Mouse (Mus musculus) stomach, embryonic 16.5 days (tissue): Measurements from ENCODE around the gene Gm49711. TPM values are rescaled to one million over a fixed set of nuclear protein-coding genes. Genes with fewer than 3 reads are reported as not detected.
A peak's percentile ranks its signal among the peaks of the same experiment; 100 is the strongest.

Experiments used
- ATAC-seq: fragments of 200-750 bp; cut with Nextera tagmentation; 2 replicates; pipeline ENCODE4 v1.8.0; 2017; ENCODE audit warnings: moderate number of reproducible peaks, moderate TSS enrichment; ENCODE audit not compliant: insufficient read depth, low FRiP score
- H3K27ac ChIP-seq: fragments of 300-500 bp; sonication (generic); 2 replicates; pipeline ENCODE4 v1.5.1; 2014; ENCODE audit warnings: low read length
- H3K27me3 ChIP-seq: fragments of 300-500 bp; sonication (generic); 2 replicates; pipeline ENCODE4 v1.6.1; 2014; ENCODE audit warnings: low read length, control low read depth, mixed read lengths; ENCODE audit not compliant: control insufficient read depth, insufficient read depth
- H3K36me3 ChIP-seq: fragments of 300-500 bp; sonication (generic); 2 replicates; pipeline ENCODE4 v1.6.1; 2014; ENCODE audit warnings: low read length; ENCODE audit not compliant: control insufficient read depth, insufficient read depth
- H3K4me1 ChIP-seq: fragments of 300-500 bp; sonication (generic); 2 replicates; pipeline ENCODE4 v1.6.1; 2014; ENCODE audit warnings: low read length, control low read depth, mixed read lengths; ENCODE audit not compliant: control insufficient read depth, insufficient read depth
- H3K4me2 ChIP-seq: fragments of 300-500 bp; sonication (generic); 2 replicates; pipeline ENCODE4 v1.6.1; 2014; ENCODE audit warnings: low read depth, low read length, mixed read lengths
- H3K4me3 ChIP-seq: fragments of 300-500 bp; sonication (generic); replicated peaks from 2 replicates; pipeline ENCODE4 v1.5.1; 2014; ENCODE audit warnings: mild to moderate bottlenecking, low read length
- H3K9ac ChIP-seq: fragments of 300-500 bp; sonication (generic); 2 replicates; pipeline ENCODE4 v1.6.1; 2014; ENCODE audit warnings: low read length
- H3K9me3 ChIP-seq: fragments of 300-500 bp; sonication (generic); replicated peaks from 2 replicates; pipeline ENCODE4 v1.6.1; 2016; ENCODE audit warnings: low read length, control low read depth; ENCODE audit not compliant: control insufficient read depth
- WGBS: fragments of 180-500 bp; shearing (Covaris S2); extraction: QIAGEN DNeasy Blood & Tissue Kit; methylation state at CpG from one replicate; pipeline ENCODE4 v1.1.7; 2014; 5-methylcytosine and 5-hydroxymethylcytosine counted together
- polyA plus RNA-seq: library from polyadenylated mRNA; unstranded; fragments of >200 nt; fragmentation: Nextera tagmentation; extraction: Ambion mirVana; gene quantifications from 2 replicates; pipeline ENCODE4 v1.2.1, GENCODE M21; 2015

Gene Gm49711
- polyA plus RNA-seq, 1 experiment from 2014 or later = not detected

GRCm38 (mm10) chr16:92058644-92059620 is 816 bp downstream of the Gm49711 start:
- Histone ChIP-seq H3K9me3 (peaks cover 2% of the 10 kb centered on the region; the same call in 1 of the 2 replicates), H3K9ac (peak overlapping the region; percentile 89), H3K4me2 (peak overlapping the region; percentile 94), H3K27me3 (no peaks in the 10 kb centered on the region), H3K27ac (peak overlapping the region; percentile 86; the same call in 1 of the 2 replicates), H3K4me1 (peaks cover 10% of the 10 kb centered on the region), H3K36me3 (no peaks in the 10 kb centered on the region), H3K4me3 (peak overlapping the region; percentile 90)
- no peak; the same call in 1 of the 2 replicates for ATAC-seq
- 2% methylated on average over 58 of the region's 63 CpGs for WGBS

GRCm38 (mm10) chr16:92060213-92060612 is 2.1 kb downstream of the Gm49711 start:
- Histone ChIP-seq H3K27me3 (no peaks in the 10 kb centered on the region), H3K27ac (no peak overlapping the region), H3K9me3 (no peaks in the 10 kb centered on the region), H3K4me1 (peaks cover 10% of the 10 kb centered on the region), H3K4me3 (no peak overlapping the region), H3K9ac (no peak overlapping the region), H3K4me2 (no peak overlapping the region), H3K36me3 (no peaks in the 10 kb centered on the region)
- 71% methylated on average over 3 of the region's 3 CpGs for WGBS
- ATAC-seq = no peak

GRCm38 (mm10) chr16:92061586-92061985 is 3.5 kb downstream of the Gm49711 start:
- Histone ChIP-seq H3K36me3 (no peaks in the 10 kb centered on the region), H3K4me1 (peaks cover 10% of the 10 kb centered on the region), H3K4me2 (no peak overlapping the region), H3K27me3 (no peaks in the 10 kb centered on the region), H3K27ac (no peak overlapping the region), H3K9ac (no peak overlapping the region), H3K9me3 (no peaks in the 10 kb centered on the region), H3K4me3 (no peak overlapping the region)
- WGBS = 87% methylated on average over 7 of the region's 7 CpGs
- ATAC-seq = no peak

GRCm38 (mm10) chr16:92062832-92063231 is 4.7 kb downstream of the Gm49711 start:
- H3K4me3 ChIP-seq = no peak overlapping the region
- peaks cover 10% of the 10 kb centered on the region for H3K4me1 ChIP-seq
- WGBS = 86% methylated on average over 1 of the region's 1 CpGs
- no peak for ATAC-seq
- no peaks in the 10 kb centered on the region for H3K36me3 ChIP-seq
- H3K27me3 ChIP-seq = no peaks in the 10 kb centered on the region
- no peak overlapping the region for H3K27ac ChIP-seq
- no peaks in the 10 kb centered on the region for H3K9me3 ChIP-seq
- H3K4me2 ChIP-seq = no peak overlapping the region
- no peak overlapping the region for H3K9ac ChIP-seq

- no peak overlapping the region for H3K27ac ChIP-seq
- ATAC-seq = no peak
- H3K9ac ChIP-seq = no peak overlapping the region
- peaks cover 3% of the 10 kb centered on the region; the same call in 1 of the 2 replicates for H3K4me1 ChIP-seq
- H3K4me3 ChIP-seq = no peak overlapping the region
- H3K9me3 ChIP-seq = no peaks in the 10 kb centered on the region
- no peaks in the 10 kb centered on the region for H3K27me3 ChIP-seq
- 87% methylated on average over 2 of the region's 2 CpGs for WGBS
- no peaks in the 10 kb centered on the region for H3K36me3 ChIP-seq
- H3K4me2 ChIP-seq = no peak overlapping the region
Measured at GRCm38 (mm10) chr16:92064801-92065200, 6.7 kb downstream of the Gm49711 start.

GRCm38 (mm10) chr16:92070338-92070737 is 12.2 kb downstream of the Gm49711 start:
- no peak for ATAC-seq
- 82% methylated on average over 8 of the region's 8 CpGs for WGBS
- no peaks in the 10 kb centered on the region for H3K36me3 ChIP-seq

GRCm38 (mm10) chr16:92076797-92077196 is 18.7 kb downstream of the Gm49711 start:
- no peak for ATAC-seq
- H3K4me1 ChIP-seq = no peaks in the 10 kb centered on the region
- H3K4me3 ChIP-seq = no peak overlapping the region
- peaks cover 4% of the 10 kb centered on the region; the same call in 1 of the 2 replicates for H3K36me3 ChIP-seq
- no peaks in the 10 kb centered on the region for H3K9me3 ChIP-seq
- 89% methylated on average over 8 of the region's 8 CpGs for WGBS
- no peaks in the 10 kb centered on the region for H3K27me3 ChIP-seq
- no peak overlapping the region for H3K27ac ChIP-seq
- H3K4me2 ChIP-seq = no peak overlapping the region
- no peak overlapping the region for H3K9ac ChIP-seq

More at GRCm38 (mm10) chr16:92070338-92070737, 12.2 kb downstream of the Gm49711 start:
- Histone ChIP-seq H3K4me3 (no peak overlapping the region), H3K27ac (no peak overlapping the region), H3K27me3 (no peaks in the 10 kb centered on the region), H3K9ac (no peak overlapping the region), H3K4me1 (no peaks in the 10 kb centered on the region), H3K4me2 (no peak overlapping the region), H3K9me3 (no peaks in the 10 kb centered on the region)

- WGBS = 83% methylated on average over 10 of the region's 10 CpGs
Measured at GRCm38 (mm10) chr16:92083771-92084453, 25.8 kb downstream of the Gm49711 start.

GRCm38 (mm10) chr16:92089225-92089624 is 31.1 kb downstream of the Gm49711 start:
- H3K9ac ChIP-seq = no peak overlapping the region
- no peak overlapping the region for H3K27ac ChIP-seq
- H3K36me3 ChIP-seq = no peaks in the 10 kb centered on the region
- H3K4me3 ChIP-seq = no peak overlapping the region
- no peaks in the 10 kb centered on the region for H3K9me3 ChIP-seq
- 64% methylated on average over 3 of the region's 3 CpGs for WGBS
- no peak for ATAC-seq
- no peak overlapping the region for H3K4me2 ChIP-seq
- no peaks in the 10 kb centered on the region for H3K4me1 ChIP-seq
- no peaks in the 10 kb centered on the region for H3K27me3 ChIP-seq

More at GRCm38 (mm10) chr16:92083771-92084453, 25.8 kb downstream of the Gm49711 start:
- Histone ChIP-seq H3K4me3 (no peak overlapping the region), H3K27ac (no peak overlapping the region), H3K4me1 (no peaks in the 10 kb centered on the region), H3K9me3 (no peaks in the 10 kb centered on the region), H3K4me2 (no peak overlapping the region), H3K27me3 (no peaks in the 10 kb centered on the region), H3K36me3 (no peaks in the 10 kb centered on the region), H3K9ac (no peak overlapping the region)
- no peak for ATAC-seq
